Mouse (Mus musculus) midbrain, embryonic 13.5 days (tissue): ENCODE data around the gene Shroom4. TPM values are rescaled to one million over a fixed set of nuclear protein-coding genes. Genes with fewer than 3 reads are reported as not detected.
"Not testable (repeated sequence)": the region's sequence is repeated elsewhere in the genome, so short reads cannot be mapped to it uniquely, and the experiment has no call there.

Source experiments
- ATAC-seq: fragments of 200-750 bp; cut with Nextera tagmentation; 2 replicates; pipeline ENCODE4 v1.8.0; 2017; ENCODE audit warnings: mild to moderate bottlenecking, moderate TSS enrichment, moderate library complexity
- H3K27ac ChIP-seq: fragments of 300-500 bp; sonication (generic); 2 replicates; pipeline ENCODE4 v1.5.1; 2015; ENCODE audit warnings: inconsistent platforms, mild to moderate bottlenecking, moderate library complexity
- H3K27me3 ChIP-seq: fragments of 300-500 bp; sonication (generic); 2 replicates; pipeline ENCODE4 v1.6.1; 2015; ENCODE audit warnings: mild to moderate bottlenecking, inconsistent platforms
- H3K36me3 ChIP-seq: fragments of 300-500 bp; sonication (generic); 2 replicates; pipeline ENCODE4 v1.6.1; 2015; ENCODE audit warnings: mild to moderate bottlenecking, inconsistent platforms
- H3K4me1 ChIP-seq: fragments of 300-500 bp; sonication (generic); replicated peaks from 2 replicates; pipeline ENCODE4 v1.6.1; 2015; ENCODE audit warnings: inconsistent platforms
- H3K4me2 ChIP-seq: fragments of 300-500 bp; sonication (generic); replicated peaks from 2 replicates; pipeline ENCODE4 v1.6.1; 2015; ENCODE audit warnings: moderate library complexity, mild to moderate bottlenecking, inconsistent platforms
- H3K4me3 ChIP-seq: fragments of 300-500 bp; sonication (generic); replicated peaks from 2 replicates; pipeline ENCODE4 v1.5.1; 2015; ENCODE audit warnings: mild to moderate bottlenecking, inconsistent platforms
- H3K9ac ChIP-seq: fragments of 300-500 bp; sonication (generic); replicated peaks from 2 replicates; pipeline ENCODE4 v1.6.1; 2015; ENCODE audit warnings: mild to moderate bottlenecking, inconsistent platforms
- H3K9me3 ChIP-seq: fragments of 300-500 bp; sonication (generic); 2 replicates; pipeline ENCODE4 v1.6.1; 2016; ENCODE audit warnings: mild to moderate bottlenecking, inconsistent platforms
- WGBS: fragments of 180-500 bp; shearing (Covaris S2); methylation state at CpG from one replicate; pipeline ENCODE4 v1.1.7; 2015; 5-methylcytosine and 5-hydroxymethylcytosine counted together
- polyA plus RNA-seq: library from polyadenylated mRNA; unstranded; fragments of >200 nt; fragmentation: Nextera tagmentation; extraction: Ambion mirVana; gene quantifications from 2 replicates; pipeline ENCODE4 v1.2.1, GENCODE M21; 2015

The Shroom4 gene
- polyA plus RNA-seq, 1 experiment from 2014 or later, result 1.9 TPM

GRCm38 (mm10) chrX:6418140-6418539 is 18.5 kb downstream of the Shroom4 start:
- ATAC-seq, result no peak
- H3K9ac ChIP-seq, result no peak overlapping the region
- WGBS, result 48% methylated on average over 4 of the region's 4 CpGs

DNA sequence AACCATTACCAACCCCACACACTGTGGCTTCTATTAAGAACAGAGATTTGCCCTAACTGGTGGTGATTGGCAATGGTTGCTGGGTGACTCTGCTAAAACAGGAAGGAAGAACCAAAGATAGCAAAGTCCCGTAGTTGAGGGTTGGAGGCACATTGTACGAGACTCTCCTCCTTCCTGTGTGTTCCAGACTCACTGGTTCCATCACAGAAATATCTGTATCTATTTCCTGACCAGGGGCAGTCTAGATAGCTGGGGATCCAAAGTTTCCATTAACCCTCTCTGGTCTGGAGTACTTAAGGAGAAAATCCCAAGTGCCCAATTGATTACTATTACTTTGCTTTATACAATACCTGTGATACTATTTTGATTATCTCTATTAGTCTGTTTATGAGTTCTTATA is 35.6 kb downstream of the Shroom4 start:
- no peaks in the 10 kb centered on the region for H3K27me3 ChIP-seq
- no peak overlapping the region for H3K4me3 ChIP-seq
- H3K9ac ChIP-seq, result no peak overlapping the region
- H3K27ac ChIP-seq, result no peak overlapping the region
- H3K36me3 ChIP-seq, result no peaks in the 10 kb centered on the region
- ATAC-seq, result no peak
- no peaks in the 10 kb centered on the region for H3K4me1 ChIP-seq
- no peak overlapping the region for H3K4me2 ChIP-seq
- WGBS, result 82% methylated on average over 2 of the region's 2 CpGs
- no peaks in the 10 kb centered on the region for H3K9me3 ChIP-seq

More at GRCm38 (mm10) chrX:6418140-6418539, 18.5 kb downstream of the Shroom4 start:
- no peaks in the 10 kb centered on the region for H3K4me1 ChIP-seq
- H3K27me3 ChIP-seq, result no peaks in the 10 kb centered on the region
- H3K4me3 ChIP-seq, result no peak overlapping the region
- no peaks in the 10 kb centered on the region for H3K9me3 ChIP-seq
- no peaks in the 10 kb centered on the region for H3K36me3 ChIP-seq
- H3K4me2 ChIP-seq, result no peak overlapping the region
- H3K27ac ChIP-seq, result no peak overlapping the region

DNA sequence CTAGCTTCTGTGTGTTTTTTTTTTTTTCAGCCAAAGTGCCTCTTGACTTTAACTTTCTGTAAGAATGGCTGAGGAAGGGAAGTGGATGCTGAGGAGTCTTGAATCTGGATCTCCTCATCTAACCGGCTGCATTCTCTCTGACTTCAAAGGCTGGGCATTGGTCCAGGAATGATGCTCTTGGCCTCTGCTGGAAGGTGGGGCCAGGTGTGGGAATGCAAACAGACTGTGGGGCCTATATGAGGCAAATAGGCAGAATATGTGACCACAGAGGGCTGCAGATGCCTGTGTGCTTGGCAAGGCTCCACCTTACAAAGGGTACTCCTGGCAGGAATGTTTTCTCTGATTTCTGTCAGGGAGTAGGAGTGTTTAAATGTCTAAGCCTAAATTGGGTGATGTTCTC is 46.8 kb downstream of the Shroom4 start:
- 71% methylated on average over 1 of the region's 1 CpGs for WGBS

DNA sequence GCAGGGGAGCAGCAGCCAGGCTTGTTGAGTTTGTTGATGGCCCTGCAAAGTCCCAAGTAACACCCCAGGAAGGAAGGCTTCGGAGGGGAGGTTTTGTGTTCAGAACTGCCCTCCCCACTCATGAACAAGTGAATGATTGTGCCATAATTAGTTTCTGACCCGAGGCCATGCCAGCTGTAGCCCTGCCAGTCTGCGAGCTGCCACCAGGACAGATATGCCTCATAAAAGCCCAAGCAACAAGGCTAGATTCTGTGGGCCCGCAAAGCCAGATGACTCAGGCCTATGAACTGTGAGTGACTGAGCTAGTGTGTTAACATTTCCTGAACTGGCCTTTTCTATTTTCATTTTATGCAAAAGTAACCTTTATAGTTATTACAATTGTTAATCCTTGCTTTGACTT is 48.3 kb downstream of the Shroom4 start:
- no peaks in the 10 kb centered on the region for H3K4me1 ChIP-seq
- no peak overlapping the region for H3K4me3 ChIP-seq
- ATAC-seq, result no peak
- H3K4me2 ChIP-seq, result no peak overlapping the region
- no peaks in the 10 kb centered on the region for H3K36me3 ChIP-seq
- H3K9me3 ChIP-seq, result no peaks in the 10 kb centered on the region
- no peaks in the 10 kb centered on the region for H3K27me3 ChIP-seq
- 70% methylated on average over 4 of the region's 4 CpGs for WGBS
- H3K27ac ChIP-seq, result no peak overlapping the region
- no peak overlapping the region for H3K9ac ChIP-seq

More for the DNA sequence above, 46.8 kb downstream of the Shroom4 start:
- no peak for ATAC-seq
- no peaks in the 10 kb centered on the region for H3K27me3 ChIP-seq
- H3K9ac ChIP-seq, result no peak overlapping the region
- H3K4me3 ChIP-seq, result no peak overlapping the region
- no peaks in the 10 kb centered on the region for H3K4me1 ChIP-seq
- no peaks in the 10 kb centered on the region for H3K36me3 ChIP-seq
- H3K4me2 ChIP-seq, result no peak overlapping the region
- no peak overlapping the region for H3K27ac ChIP-seq
- H3K9me3 ChIP-seq, result no peaks in the 10 kb centered on the region

DNA sequence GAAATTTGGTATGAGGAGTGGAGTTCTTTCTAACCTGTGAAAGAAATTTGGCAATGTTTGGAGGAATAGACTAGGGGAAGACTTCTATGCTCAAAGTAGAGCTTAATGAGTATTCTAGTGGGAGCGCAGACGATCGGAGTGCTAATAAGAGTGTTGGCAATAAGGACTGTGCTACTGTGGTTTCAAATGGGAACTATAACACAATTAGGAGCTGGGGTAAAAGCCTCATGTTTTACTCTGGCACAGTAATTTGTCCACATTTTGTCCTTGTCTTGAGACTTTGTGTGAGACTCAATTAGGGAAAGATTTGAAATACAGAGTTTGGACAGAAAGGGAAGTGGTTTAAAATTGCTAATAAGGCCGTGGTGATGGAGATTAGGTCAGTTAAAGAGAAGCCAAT is 53.6 kb downstream of the Shroom4 start:
- ATAC-seq, result no peak
- no peaks in the 10 kb centered on the region for H3K9me3 ChIP-seq
- WGBS, result 87% methylated on average over 4 of the region's 4 CpGs
- H3K4me2 ChIP-seq, result no peak overlapping the region
- H3K9ac ChIP-seq, result no peak overlapping the region
- no peak overlapping the region for H3K27ac ChIP-seq
- no peaks in the 10 kb centered on the region for H3K4me1 ChIP-seq
- no peak overlapping the region for H3K4me3 ChIP-seq
- no peaks in the 10 kb centered on the region for H3K36me3 ChIP-seq
- no peaks in the 10 kb centered on the region for H3K27me3 ChIP-seq

DNA sequence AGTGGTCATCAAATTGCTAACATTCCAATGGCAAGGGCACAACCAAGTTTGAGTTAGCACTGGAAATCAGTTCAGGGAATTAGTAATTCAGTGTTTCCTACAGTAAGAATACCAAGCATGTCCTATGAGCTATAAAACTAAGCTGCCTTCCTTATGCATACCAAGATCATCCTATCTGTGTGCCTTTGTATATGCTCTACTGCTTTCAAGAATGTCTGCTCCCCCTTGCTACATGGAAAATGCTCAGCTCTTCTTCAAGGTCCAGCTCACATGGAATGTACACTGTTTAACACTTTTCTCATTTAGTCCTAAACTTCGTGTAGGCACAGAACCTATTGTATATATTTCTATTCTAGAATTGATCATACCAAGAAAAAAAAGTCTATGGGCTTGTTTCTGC is 69.6 kb downstream of the Shroom4 start:
- H3K9me3 ChIP-seq, H3K27ac ChIP-seq, H3K4me2 ChIP-seq, ATAC-seq, H3K36me3 ChIP-seq, H3K4me1 ChIP-seq, H3K27me3 ChIP-seq, H3K9ac ChIP-seq, H3K4me3 ChIP-seq: not testable (repeated sequence)
- WGBS, result no CpG with 5 or more reads among the region's 1 CpGs

DNA sequence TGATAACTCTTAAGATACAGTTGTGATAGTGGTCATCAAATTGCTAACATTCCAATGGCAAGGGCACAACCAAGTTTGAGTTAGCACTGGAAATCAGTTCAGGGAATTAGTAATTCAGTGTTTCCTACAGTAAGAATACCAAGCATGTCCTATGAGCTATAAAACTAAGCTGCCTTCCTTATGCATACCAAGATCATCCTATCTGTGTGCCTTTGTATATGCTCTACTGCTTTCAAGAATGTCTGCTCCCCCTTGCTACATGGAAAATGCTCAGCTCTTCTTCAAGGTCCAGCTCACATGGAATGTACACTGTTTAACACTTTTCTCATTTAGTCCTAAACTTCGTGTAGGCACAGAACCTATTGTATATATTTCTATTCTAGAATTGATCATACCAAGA is 72.9 kb downstream of the Shroom4 start:
- ATAC-seq, H3K4me1 ChIP-seq, H3K9ac ChIP-seq, H3K4me3 ChIP-seq, H3K9me3 ChIP-seq, H3K27ac ChIP-seq, H3K36me3 ChIP-seq, H3K27me3 ChIP-seq, H3K4me2 ChIP-seq: not testable (repeated sequence)
- WGBS, result no CpG with 5 or more reads among the region's 1 CpGs

DNA sequence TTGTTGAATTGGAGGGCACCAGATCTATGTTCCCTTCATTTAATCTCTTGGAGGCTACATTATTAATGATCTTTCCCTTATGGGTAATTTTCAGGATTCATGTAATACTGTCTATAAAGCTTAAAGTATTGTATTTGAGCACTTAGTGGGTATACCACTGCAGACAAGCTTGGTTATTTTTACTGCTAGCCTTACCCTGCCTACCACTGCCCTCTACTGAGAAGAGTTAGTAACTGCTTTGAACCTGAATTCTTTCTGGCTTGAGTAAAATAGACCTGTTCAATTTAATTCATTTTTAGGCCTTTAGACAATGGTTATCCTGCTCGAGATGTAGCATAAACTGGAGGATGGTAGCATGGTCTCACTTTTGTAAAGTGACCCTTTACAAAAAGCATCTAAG is 75.5 kb downstream of the Shroom4 start:
- Histone ChIP-seq H3K36me3 (no peaks in the 10 kb centered on the region), H3K9me3 (no peaks in the 10 kb centered on the region), H3K4me3 (no peak overlapping the region), H3K9ac (no peak overlapping the region), H3K4me1 (no peaks in the 10 kb centered on the region), H3K27ac (no peak overlapping the region), H3K27me3 (no peaks in the 10 kb centered on the region), H3K4me2 (no peak overlapping the region)
- 25% methylated on average over 1 of the region's 1 CpGs for WGBS
- ATAC-seq, result no peak

DNA sequence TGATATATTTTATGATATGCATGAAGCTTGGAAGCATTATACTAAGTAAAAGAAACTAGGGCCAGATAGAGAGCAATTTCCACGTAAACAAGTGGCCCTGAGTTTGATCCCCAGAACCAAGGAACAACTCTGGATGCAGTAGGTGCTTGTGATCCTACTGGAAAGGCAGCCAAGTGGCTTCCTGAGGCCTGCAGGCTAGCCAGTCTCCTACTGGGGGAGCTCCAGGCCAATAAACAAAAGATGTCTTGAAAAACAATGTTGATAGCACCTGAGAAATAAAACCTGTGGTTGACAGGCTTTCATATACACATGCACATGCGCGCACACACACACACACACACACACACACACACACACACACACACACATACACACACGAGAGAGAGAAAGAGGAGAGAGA is 82.6 kb downstream of the Shroom4 start:
- ATAC-seq, result no peak
- H3K4me2 ChIP-seq, result no peak overlapping the region
- no peak overlapping the region for H3K27ac ChIP-seq
- 89% methylated on average over 4 of the region's 4 CpGs for WGBS
- no peaks in the 10 kb centered on the region for H3K4me1 ChIP-seq
- H3K9ac ChIP-seq, result no peak overlapping the region
- no peaks in the 10 kb centered on the region for H3K36me3 ChIP-seq
- H3K27me3 ChIP-seq, result no peaks in the 10 kb centered on the region
- H3K9me3 ChIP-seq, result no peaks in the 10 kb centered on the region
- no peak overlapping the region for H3K4me3 ChIP-seq

GRCm38 (mm10) chrX:6483817-6484216 is 84.2 kb downstream of the Shroom4 start:
- Histone ChIP-seq H3K4me3 (no peak overlapping the region), H3K9ac (no peak overlapping the region), H3K27ac (no peak overlapping the region), H3K27me3 (no peaks in the 10 kb centered on the region), H3K4me2 (no peak overlapping the region), H3K36me3 (no peaks in the 10 kb centered on the region), H3K4me1 (no peaks in the 10 kb centered on the region), H3K9me3 (no peaks in the 10 kb centered on the region)
- WGBS, result 32% methylated on average over 8 of the region's 8 CpGs
- ATAC-seq, result no peak

DNA sequence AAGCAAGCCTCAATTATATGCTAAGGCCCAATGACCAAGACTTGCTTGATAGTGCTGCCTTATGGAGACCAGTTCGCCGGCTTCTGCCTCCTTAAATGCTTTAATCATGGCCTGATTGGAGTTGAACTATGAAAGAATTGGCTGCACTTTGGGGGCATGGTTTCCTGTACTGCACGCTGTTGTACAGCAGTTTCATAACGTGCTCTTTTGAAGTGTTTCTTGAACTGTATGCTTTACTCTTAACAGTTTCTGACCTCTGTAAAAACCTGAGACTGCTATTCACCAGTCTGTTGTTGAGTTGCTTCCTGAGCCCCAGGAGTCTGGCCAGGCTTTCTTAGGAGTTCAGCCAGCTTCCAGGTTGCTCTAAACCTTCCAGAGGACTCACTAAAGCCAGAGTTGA is 90.8 kb downstream of the Shroom4 start:
- Histone ChIP-seq H3K4me1 (0 out of 2 replicates have a peak, but pooled peaks cover 4% of the 10 kb centered on the region), H3K36me3 (no peaks in the 10 kb centered on the region), H3K4me3 (no peak overlapping the region), H3K4me2 (no peak overlapping the region), H3K9ac (no peak overlapping the region), H3K27ac (no peak overlapping the region), H3K27me3 (no peaks in the 10 kb centered on the region), H3K9me3 (no peaks in the 10 kb centered on the region)
- ATAC-seq, result no peak
- WGBS, result 79% methylated on average over 4 of the region's 4 CpGs

- H3K4me1 ChIP-seq, result 0 out of 2 replicates have a peak, but pooled peaks cover 4% of the 10 kb centered on the region
- H3K27me3 ChIP-seq, result no peaks in the 10 kb centered on the region
- H3K9ac ChIP-seq, result no peak overlapping the region
- no peaks in the 10 kb centered on the region for H3K36me3 ChIP-seq
- H3K9me3 ChIP-seq, result no peaks in the 10 kb centered on the region
- no peak overlapping the region for H3K27ac ChIP-seq
- no peak for ATAC-seq
- no peak overlapping the region for H3K4me2 ChIP-seq
- H3K4me3 ChIP-seq, result no peak overlapping the region
These were observed 95.8 kb downstream of the Shroom4 start for GRCm38 (mm10) chrX:6495456-6495855.

DNA sequence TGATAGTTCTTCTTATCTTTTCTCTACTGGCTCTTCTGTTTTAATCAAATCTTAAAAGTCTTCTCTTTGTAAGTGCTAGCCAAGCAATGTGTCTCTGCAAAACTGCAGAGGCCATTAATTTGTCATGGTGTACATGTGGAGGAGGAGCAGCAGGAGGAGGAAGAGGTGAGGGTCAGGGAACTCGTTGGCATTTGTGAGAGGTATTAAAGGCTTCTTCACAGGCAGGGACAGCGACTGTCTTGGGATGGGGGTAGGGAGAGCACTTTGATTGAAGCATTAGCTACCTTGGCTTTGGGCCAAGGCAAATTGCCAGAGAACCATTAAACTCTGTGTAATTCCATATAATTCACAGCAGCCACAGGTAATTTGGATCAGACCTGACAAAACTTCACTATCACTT is 96.7 kb downstream of the Shroom4 start:
- H3K27ac ChIP-seq, result no peak overlapping the region
- H3K9ac ChIP-seq, result no peak overlapping the region
- WGBS, result 35% methylated on average over 2 of the region's 2 CpGs
- H3K9me3 ChIP-seq, result no peaks in the 10 kb centered on the region
- 0 out of 2 replicates have a peak, but pooled peaks cover 4% of the 10 kb centered on the region for H3K4me1 ChIP-seq
- H3K27me3 ChIP-seq, result no peaks in the 10 kb centered on the region
- no peaks in the 10 kb centered on the region for H3K36me3 ChIP-seq
- no peak for ATAC-seq
- H3K4me3 ChIP-seq, result no peak overlapping the region
- no peak overlapping the region for H3K4me2 ChIP-seq
